Mouse (Mus musculus) limb, embryonic 14.5 days (tissue): ENCODE measurements at regions not wholly inside any gene's neighbourhood (a gene's known extent, or its start where the extent isn't known, plus 50 kb on each side); places are given as distances from the start of the nearest gene placed in this dataset.

Experiments
- ATAC-seq: fragments of 200-750 bp; cut with Nextera tagmentation; 2 replicates; pipeline ENCODE4 v1.8.0; 2017; ENCODE audit warnings: low read depth, moderate number of reproducible peaks, moderate TSS enrichment; ENCODE audit not compliant: low FRiP score
- DNase-seq: peaks from one replicate; pipeline ENCODE4 v3.0.0-alpha.2; 2015; ENCODE audit warnings: low spot score
- H3K27ac ChIP-seq: fragments of 300-500 bp; sonication (generic); replicated peaks from 2 replicates; pipeline ENCODE4 v1.5.1; 2014; ENCODE audit warnings: low read depth, mild to moderate bottlenecking, low read length, moderate library complexity, mixed read lengths
- H3K27me3 ChIP-seq: fragments of 300-500 bp; sonication (generic); 2 replicates; pipeline ENCODE4 v1.6.1; 2014; ENCODE audit warnings: low read length, mixed read lengths; ENCODE audit not compliant: control insufficient read depth, insufficient read depth
- H3K36me3 ChIP-seq: fragments of 300-500 bp; sonication (generic); 2 replicates; pipeline ENCODE4 v1.6.1; 2014; ENCODE audit warnings: mild to moderate bottlenecking, low read length, moderate library complexity, mixed read lengths; ENCODE audit not compliant: control insufficient read depth, insufficient read depth
- H3K4me1 ChIP-seq: fragments of 300-500 bp; sonication (generic); 2 replicates; pipeline ENCODE4 v1.6.1; 2014; ENCODE audit warnings: antibody characterized with exemption, low read length, mixed read lengths; ENCODE audit not compliant: control insufficient read depth, insufficient read depth
- H3K4me2 ChIP-seq: fragments of 300-500 bp; sonication (generic); replicated peaks from 2 replicates; pipeline ENCODE4 v1.6.1; 2014; ENCODE audit warnings: low read depth, mild to moderate bottlenecking, low read length, moderate library complexity; ENCODE audit not compliant: severe bottlenecking
- H3K4me3 ChIP-seq: fragments of 300-500 bp; sonication (generic); replicated peaks from 2 replicates; pipeline ENCODE4 v1.5.1; 2014; ENCODE audit warnings: low read length
- H3K9ac ChIP-seq: fragments of 300-500 bp; sonication (generic); 2 replicates; pipeline ENCODE4 v1.6.1; 2014; ENCODE audit warnings: mild to moderate bottlenecking, low read depth, low read length, moderate library complexity; ENCODE audit not compliant: severe bottlenecking
- H3K9me3 ChIP-seq: fragments of 300-500 bp; sonication (generic); 2 replicates; pipeline ENCODE4 v1.6.1; 2016; ENCODE audit warnings: low read length; ENCODE audit not compliant: control insufficient read depth
- POLR2A ChIP-seq: fragments of 200-500 bp; IDR thresholded peaks from 2 replicates; pipeline ENCODE4 v1.8.0; 2012; ENCODE audit warnings: inconsistent platforms, mild to moderate bottlenecking, moderate library complexity, borderline replicate concordance; ENCODE audit not compliant: insufficient read depth, insufficient read length; ENCODE audit errors: extremely low read depth
- WGBS: fragments of 180-500 bp; shearing (Covaris S2); extraction: QIAGEN DNeasy Blood & Tissue Kit; methylation state at CpG from one replicate; pipeline ENCODE4 v1.1.7; 2014; 5-methylcytosine and 5-hydroxymethylcytosine counted together

GRCm38 (mm10) chr4:84022323-84022722 is 497.0 kb downstream of the Ccdc171 start:
- no peak for DNase-seq
- ATAC-seq, result no peak
- TF ChIP-seq POLR2A, result no peak
- Histone ChIP-seq H3K27me3 (no peaks in the 10 kb centered on the region), H3K4me2 (no peak overlapping the region), H3K27ac (no peak overlapping the region), H3K9ac (no peak overlapping the region), H3K4me1 (peaks cover 33% of the 10 kb centered on the region), H3K36me3 (no peaks in the 10 kb centered on the region), H3K9me3 (no peaks in the 10 kb centered on the region), H3K4me3 (no peak overlapping the region)
- 88% methylated on average over 7 of the region's 7 CpGs for WGBS

- DNase-seq, result no peak
- H3K36me3 ChIP-seq, result no peaks in the 10 kb centered on the region
Observed at GRCm38 (mm10) chr4:84026144-84026543, 500.8 kb downstream of the Ccdc171 start.

GRCm38 (mm10) chr4:84028120-84028519 is 502.8 kb downstream of the Ccdc171 start:
- whole genome bisulfite sequencing, result 31% methylated on average over 5 of the region's 5 CpGs
- no peak overlapping the region for H3K27ac ChIP-seq
- DNase-seq, result no peak

More at GRCm38 (mm10) chr4:84026144-84026543, 500.8 kb downstream of the Ccdc171 start:
- Histone ChIP-seq H3K4me2 (no peak overlapping the region), H3K27ac (no peak overlapping the region), H3K4me3 (no peak overlapping the region), H3K9ac (no peak overlapping the region), H3K9me3 (no peaks in the 10 kb centered on the region), H3K27me3 (no peaks in the 10 kb centered on the region), H3K4me1 (peaks cover 4% of the 10 kb centered on the region; the same call in 1 of the 2 replicates)
- TF ChIP-seq POLR2A, result no peak
- ATAC-seq, result no peak
- 51% methylated on average over 8 of the region's 8 CpGs for WGBS

GRCm38 (mm10) chr4:84030916-84031315 is 505.6 kb downstream of the Ccdc171 start:
- no peak for TF ChIP-seq POLR2A
- 39% methylated on average over 5 of the region's 5 CpGs for WGBS

More at GRCm38 (mm10) chr4:84028120-84028519, 502.8 kb downstream of the Ccdc171 start:
- H3K36me3 ChIP-seq, result no peaks in the 10 kb centered on the region
- H3K9ac ChIP-seq, result no peak overlapping the region
- TF ChIP-seq POLR2A, result no peak
- H3K27me3 ChIP-seq, result no peaks in the 10 kb centered on the region
- ATAC-seq, result no peak
- no peak overlapping the region for H3K4me2 ChIP-seq
- H3K4me1 ChIP-seq, result peaks cover 14% of the 10 kb centered on the region
- H3K9me3 ChIP-seq, result no peaks in the 10 kb centered on the region
- no peak overlapping the region for H3K4me3 ChIP-seq

GRCm38 (mm10) chr4:84032505-84032904 is 507.2 kb downstream of the Ccdc171 start:
- Histone ChIP-seq H3K9ac (no peak overlapping the region), H3K4me3 (no peak overlapping the region), H3K4me2 (no peak overlapping the region), H3K9me3 (no peaks in the 10 kb centered on the region), H3K27ac (0 out of 2 replicates have a peak overlapping the region, but pooled peaks have one; percentile 10), H3K27me3 (no peaks in the 10 kb centered on the region), H3K4me1 (peaks cover 20% of the 10 kb centered on the region), H3K36me3 (no peaks in the 10 kb centered on the region)
- WGBS, result 47% methylated on average over 10 of the region's 10 CpGs
- DNase-seq (no peak), ATAC-seq (no peak)
- TF ChIP-seq POLR2A, result no peak

More at GRCm38 (mm10) chr4:84030916-84031315, 505.6 kb downstream of the Ccdc171 start:
- ATAC-seq (no peak), DNase-seq (no peak)
- Histone ChIP-seq H3K27me3 (no peaks in the 10 kb centered on the region), H3K9me3 (no peaks in the 10 kb centered on the region), H3K4me2 (no peak overlapping the region), H3K4me1 (peaks cover 15% of the 10 kb centered on the region), H3K36me3 (no peaks in the 10 kb centered on the region), H3K9ac (no peak overlapping the region), H3K4me3 (no peak overlapping the region), H3K27ac (0 out of 2 replicates have a peak overlapping the region, but pooled peaks have one; percentile 13)
